Mouse (Mus musculus): ENCODE data around the gene Paqr7.
"Not testable (repeated sequence)": the region's sequence is repeated elsewhere in the genome, so short reads cannot be mapped to it uniquely, and the experiment has no call there.

The Paqr7 gene

DNA sequence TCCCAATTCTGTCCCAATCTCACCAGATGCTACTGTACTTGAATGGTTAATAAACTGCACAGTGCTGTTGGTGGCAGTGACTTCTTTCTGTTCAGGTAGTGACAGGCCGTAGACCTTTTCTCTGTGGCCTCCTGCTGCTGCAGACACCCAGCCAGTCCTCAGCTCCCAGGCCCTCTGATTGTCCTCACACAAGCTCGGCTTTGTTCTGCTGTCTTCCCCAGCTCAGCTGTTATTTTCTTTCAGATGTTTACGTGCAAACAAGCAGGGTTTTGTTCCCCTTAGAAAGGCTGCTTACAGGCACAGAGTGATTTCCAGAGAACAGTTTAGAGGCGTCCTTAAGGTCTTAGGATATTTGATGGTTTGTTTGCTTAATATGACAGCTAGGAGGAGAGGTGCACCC lies 22.7 kb upstream of the Paqr7 start:
- DNase-seq (ENCODE audit: low spot score): no peak

DNA sequence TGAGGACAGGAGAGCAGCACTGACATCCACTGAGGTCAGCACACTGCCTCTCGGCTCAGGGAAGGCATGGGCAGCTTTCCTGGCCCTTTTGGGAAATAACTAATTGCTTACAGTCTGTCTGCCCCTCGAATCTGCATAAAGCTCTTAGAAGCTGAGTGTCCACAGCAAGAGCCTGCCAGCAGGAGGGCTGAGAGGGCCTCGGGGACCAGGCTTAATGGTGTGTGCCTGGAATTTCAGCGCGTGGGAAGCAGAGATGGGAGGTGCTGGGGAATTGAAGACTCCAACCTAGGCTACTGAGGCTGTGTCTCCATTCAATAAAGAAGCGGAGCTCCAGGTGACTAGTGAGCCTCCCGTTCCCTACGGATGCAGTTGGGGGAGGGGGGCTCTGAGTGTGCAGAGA lies 22.3 kb upstream of the Paqr7 start:
- DNase-seq (ENCODE audit: low spot score): no peak

DNA sequence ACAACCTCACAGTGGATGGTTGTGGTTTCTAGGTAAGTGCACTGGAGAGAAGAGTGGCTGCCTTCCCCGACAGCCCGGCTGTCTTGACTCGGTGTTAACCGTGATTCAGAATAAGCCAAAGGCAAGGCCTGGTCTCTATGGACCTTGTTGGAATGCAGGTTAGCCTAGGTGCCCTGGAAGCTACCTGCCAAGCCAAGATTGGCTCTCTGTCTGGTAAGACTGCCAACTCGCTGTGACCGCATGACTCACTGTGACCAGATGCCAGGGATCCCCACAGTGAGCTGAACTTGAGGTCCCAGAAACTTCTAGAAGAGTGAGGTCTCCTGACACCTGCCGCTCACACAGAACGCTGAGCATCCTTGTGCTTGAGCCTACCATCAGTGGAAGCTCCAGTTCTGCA lies 19.6 kb upstream of the Paqr7 start:
- no peak for DNase-seq (ENCODE audit: low spot score)

DNA sequence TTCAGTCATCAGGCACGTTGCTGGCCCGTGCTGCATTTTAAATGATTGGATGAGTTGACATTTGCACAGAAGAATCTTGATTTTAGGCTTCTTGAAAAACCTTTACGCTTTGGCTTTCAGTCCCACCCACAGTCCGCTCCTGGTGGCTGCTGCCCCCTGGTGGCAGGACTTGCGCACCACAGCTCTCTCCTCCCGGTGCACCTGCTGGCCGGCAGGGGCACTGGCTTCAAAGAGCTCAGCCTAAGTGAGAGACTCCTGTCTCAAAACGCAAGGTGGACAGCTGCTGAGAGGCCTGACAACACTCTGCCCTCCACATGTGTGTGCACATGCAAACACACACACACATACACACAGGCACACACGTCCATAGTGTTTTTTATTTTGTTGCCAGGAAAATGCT lies 18.5 kb upstream of the Paqr7 start:
- peak; percentile 98 for DNase-seq (ENCODE audit: low spot score)

DNA sequence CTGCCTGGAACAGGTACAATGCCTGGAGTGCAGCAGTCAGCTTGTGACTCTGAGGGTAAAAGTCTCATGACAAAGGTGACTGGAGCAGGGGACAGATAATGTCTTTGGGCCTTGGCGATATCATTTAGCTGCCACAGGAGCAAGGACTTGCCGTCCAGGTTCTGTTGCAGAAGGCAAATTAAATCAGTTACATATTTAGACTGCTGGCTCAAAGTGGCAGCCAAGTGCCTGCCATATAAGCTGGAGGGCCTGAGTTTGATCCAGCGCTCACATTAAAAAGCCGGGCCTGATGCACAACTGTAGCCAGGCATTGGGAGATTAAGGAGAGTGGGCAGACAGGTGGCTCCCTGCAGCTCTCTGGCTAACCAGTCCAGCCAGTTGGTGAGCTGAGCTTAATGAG lies 16.7 kb upstream of the Paqr7 start:
- no peak for DNase-seq (ENCODE audit: low spot score)

DNA sequence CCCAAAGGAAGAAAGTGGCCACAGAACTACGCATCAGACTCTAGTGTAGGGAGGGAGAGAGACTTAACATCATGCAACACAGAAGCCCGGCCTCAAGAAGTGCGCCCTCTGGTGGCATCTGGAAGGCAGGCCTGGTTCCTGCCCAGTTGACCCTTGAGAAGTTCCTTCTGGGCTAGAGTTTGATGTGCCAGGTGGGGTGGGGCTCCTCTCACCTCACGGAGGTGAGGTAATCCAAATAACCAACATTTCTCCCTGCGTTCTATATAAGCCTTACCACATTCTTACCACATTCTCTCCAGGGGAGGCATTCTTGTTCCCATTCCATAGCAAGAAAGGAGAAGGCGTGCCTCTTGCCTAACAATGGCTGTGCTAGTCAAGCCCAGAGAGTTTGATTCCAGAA lies 15.6 kb upstream of the Paqr7 start:
- DNase-seq (ENCODE audit: low spot score): peak; percentile 65

DNA sequence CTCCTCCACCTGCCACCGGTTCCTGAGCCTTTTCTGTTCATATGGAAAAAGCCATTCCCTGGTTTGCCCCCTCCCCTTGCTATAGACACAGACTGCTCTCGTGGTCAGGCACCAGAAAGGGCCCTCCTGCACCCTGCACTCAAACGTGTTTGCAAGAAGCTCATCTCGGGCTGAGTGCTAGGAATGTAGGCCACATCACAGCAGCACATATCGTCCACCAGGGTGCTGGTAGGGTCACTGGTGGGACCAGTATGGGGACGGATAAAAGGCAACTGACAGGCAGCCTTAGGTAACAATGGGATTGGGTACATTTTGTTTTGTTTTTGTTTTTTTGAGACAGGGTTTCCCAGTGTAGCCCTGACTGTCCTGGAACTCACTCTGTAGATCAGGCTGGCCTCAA lies 15.2 kb upstream of the Paqr7 start:
- no peak for DNase-seq (ENCODE audit: low spot score)

DNA sequence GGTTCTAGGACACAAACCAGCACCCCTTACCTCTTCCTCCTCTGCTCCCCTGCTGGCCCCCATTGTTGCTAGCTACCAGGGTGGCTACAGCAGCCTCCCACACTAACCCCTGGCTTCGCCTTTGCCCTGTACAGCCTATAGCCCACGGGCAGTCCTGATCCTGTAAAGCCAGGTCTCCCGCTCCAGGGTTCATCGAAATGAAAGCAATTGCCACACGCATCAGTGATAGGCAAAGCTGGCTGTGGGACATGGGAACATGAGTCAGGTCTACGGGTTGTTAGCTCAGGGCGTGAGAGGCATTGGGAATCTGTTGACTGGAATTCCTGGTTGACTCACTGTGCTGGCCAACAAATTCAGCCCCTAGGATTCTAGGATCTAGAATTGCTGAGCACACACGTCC lies 14.1 kb upstream of the Paqr7 start:
- no peak for DNase-seq (ENCODE audit: low spot score)

DNA sequence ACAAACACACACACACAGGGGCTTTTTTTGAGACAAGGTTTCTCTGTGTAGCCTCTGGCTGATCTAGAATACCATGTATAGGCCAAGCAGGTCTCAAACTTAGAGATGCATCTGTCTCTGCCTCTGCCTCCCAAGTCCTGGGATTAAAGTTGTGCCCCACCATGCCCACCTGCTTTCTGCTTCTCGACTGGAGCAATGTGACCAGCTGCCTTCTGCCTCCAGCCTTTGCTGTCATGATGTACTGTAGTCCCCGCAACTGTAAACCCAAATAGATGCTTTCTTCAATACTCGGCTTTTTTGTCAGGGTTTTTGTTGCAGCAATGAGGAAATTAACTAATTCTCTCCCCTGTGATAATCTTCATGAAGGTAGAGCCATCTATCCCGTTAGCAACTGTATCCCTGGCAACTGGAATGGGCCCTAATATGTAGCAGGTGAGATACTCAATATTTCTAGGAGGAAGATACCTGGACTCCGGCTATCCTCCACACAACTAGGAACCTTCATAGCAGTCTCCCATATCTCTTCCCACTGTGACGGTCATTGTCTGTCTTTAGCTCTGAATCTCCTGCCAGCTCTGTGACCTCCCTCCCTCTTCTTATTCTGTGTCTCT lies 13.3 kb upstream of the Paqr7 start:
- DNase-seq (ENCODE audit: low spot score): no peak

DNA sequence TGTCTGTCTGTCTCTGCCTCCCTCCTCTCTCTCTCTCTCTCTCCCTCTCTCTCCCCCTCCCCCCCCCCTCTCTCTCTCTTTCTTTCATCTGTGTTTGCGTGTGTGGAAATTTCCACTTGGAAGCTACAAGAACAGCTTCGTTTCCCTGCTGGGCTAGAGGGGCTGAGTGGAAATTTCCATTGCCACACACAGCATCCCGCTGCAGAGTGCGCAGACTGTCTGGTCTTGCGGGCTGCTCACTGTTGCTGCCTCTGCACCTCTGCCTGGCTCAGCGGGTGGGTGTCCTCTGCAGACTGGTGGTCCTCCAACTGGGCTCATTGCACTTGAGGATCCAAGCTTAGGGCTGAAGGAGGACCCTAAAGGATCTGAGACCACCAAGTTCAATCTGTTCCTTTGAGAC lies 12.8 kb upstream of the Paqr7 start:
- DNase-seq (ENCODE audit: low spot score): no peak

DNA sequence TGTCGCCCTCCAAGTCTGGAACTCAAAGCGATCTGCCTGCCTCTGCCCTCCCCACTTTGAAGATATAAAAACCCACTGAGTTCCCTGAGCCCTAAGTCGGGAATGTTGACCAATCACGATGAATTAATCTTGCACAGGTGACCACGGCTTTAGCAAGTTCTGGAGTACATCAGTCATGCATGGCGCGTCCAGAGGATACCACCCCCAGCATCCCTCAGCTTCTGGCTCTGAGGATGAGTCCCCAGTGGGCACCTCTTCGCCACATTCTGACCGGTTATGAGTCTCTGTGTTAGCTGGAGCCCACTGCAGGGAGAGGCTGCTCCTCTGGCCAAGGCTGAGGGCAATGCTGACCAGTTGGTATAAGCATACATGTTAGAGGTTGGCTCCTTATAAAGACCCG lies 12.3 kb upstream of the Paqr7 start:
- DNase-seq (ENCODE audit: low spot score): no peak

DNA sequence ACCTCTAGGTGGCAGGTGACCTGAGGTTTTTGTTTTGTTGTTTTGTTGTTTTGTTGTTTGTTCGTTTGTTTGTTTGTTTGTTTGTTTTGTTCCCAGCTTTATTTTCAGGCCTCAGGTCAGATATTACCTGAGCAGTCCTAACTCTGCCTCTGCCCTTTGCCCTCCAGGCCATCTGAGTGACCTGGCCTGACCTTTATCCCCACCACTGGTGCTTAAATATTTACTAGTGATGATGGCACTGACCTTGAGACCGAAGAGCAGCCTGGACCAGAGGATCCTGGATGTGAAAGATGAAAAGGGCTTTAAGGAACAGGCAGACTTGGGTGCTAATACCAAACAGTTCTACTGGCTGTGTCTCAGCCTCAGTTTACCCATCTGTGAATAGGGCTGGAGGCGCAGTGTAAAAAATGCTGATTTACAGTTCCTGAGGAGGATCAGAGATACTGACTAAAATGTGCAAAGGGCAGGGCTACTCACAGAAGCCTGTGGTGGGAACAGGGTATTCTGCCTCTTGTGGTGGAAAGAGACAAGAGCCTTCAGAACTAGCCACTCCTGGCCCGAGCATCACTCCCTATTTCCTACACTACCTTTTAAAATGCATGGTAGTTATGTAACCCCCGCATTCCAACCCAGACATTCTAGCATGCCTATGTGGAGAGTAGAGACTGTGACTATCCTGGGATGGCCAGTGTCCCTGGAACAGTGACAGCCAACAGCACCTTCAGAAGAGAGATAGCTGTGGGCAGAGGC lies 11.2 kb upstream of the Paqr7 start:
- DNase-seq (ENCODE audit: low spot score): no peak

DNA sequence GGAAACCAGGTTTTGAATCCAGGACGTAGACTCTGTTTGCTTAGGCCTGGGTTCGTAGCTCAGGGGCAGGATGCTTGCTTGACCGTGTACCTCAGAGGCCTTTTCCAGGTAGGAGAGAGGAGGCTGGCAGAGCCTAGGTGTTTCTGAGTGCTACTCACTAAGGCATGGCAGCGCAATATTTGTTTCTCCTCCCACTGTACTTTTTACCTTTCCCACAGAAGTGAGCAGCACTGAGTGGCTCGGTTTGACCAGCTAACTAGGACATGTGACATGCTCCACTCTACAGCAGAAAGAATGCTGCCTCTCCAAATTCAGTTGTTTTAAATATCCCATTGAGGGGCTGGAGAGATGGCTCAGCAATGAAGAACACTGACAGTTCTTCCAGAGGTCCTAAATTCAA lies 8.3 kb upstream of the Paqr7 start:
- DNase-seq (ENCODE audit: low spot score): no peak

DNA sequence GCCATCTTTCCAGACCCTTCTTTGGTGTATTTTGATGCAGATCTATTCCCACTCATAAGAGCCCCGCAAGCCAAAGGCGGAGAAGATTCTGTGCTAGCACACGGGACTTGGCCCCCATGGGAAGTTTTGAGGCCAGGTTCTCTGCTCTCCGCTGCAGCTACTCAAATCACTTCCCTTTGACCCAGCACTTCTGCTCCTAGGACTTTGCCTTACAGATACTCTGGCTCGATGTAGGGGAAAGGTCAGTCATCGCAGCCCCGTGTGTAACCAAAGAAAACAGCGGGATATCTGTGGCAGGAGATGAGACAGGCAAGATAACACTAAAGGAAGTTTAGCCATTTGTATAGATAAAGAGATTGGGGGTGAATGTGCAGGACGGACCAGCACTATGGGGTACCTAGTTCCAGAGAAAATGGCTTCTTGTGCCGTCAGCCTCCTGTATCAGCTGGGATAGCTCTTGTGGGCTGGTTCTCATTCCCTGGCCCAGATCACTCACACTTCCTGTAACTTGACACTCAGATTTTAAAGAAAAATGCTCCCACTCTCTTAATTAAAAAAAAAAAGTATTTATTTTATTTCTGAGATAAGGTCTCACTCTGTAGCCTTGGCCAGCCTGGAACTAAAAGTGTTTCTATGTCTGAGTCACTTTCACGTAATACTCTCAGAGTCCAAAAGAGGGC lies 6.4 kb upstream of the Paqr7 start:
- no peak for DNase-seq (ENCODE audit: low spot score)

DNA sequence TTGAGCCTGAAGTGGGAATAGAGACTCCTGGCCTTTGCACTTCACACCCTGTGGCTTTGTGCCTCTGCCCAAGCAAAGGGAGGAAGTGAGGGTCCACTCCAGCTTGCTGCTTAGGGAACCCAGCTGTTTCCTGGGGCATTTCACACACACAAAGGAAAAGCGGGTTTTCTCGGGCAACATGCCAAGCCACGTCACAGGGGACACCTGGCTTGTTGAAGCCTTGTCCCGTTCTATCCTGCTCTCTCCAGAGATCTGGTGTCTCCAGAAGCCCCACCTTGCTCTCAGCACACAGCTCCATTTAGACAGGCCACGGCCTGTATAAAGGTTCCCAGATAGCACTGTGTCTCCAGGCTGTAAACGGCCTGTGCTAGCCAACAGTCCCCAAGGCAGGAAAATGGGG lies 4.8 kb upstream of the Paqr7 start:
- no peak for DNase-seq (ENCODE audit: low spot score)

DNA sequence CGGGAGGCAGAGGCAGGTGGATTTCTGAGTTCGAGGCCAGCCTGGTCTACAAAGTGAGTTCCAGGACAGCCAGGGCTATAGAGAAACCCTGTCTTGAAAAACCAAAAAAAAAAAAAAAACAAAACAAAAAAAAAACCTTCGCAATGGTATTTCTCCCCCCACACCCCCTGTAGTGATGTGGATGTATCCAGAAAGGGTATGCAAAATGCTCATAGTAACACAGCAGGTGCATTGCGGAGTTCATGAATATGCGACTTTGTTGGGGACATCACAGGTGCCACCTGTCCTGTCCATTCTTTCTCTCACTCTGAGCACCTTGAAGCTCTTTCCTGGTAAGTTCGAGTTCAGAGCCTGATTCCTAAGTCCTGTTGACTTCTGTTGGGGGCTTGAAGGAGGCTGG lies 2.3 kb upstream of the Paqr7 start:
- not testable (repeated sequence) for DNase-seq (ENCODE audit: low spot score)

DNA sequence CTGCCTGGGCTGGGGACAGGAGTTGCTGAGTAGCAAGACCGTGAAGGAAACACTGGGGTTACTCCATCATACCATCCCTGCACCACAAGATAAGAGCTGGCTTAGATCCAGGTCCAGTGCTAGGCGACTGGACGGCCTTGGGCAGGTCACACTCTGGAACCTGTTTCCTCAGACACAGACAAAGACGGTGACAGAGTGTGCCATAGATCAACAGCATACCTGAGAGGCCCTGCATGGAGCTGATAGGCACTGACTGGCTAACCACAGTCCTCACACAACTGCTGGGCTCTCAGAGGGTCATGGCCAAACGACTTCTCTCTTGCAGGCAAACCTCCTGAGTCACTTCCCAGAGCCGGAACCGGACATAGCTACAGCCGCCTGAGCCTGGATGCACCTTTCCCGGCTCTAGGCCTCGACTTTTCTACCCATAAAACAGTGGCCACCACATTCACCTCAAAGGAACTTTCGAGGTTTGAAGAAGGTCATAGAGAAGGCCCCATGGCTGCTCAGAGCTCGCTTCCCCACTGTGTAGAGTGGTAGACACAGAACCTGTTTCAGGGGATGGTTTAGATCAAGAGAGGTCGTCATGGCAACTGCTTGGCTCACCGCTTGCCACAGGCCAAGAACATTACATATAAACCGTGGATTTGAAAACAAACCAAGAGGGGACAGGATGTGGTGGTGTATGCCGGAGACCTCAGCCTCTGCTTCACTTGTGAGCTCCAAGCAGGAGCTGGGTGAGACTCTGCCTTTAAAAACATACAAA lies 1.5 kb upstream of the Paqr7 start:
- DNase-seq (ENCODE audit: low spot score): no peak

DNA sequence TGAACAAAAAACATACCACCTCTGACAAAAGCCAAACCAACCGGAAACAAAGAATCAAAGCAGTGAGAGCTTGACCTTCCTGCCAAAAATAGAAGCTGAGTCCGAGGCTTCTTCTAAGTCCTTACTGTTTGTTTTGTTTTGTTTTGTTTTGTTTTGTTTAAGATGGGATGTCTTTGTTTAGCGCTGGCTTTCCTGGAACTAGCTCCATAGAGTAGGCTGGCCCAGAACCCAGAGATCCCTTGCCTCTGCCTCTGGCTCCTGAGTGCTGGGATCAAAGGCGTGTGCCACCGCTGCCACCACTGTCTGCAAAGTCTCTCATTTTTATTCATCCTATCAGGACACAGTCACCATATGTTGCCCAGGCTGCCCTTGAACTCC lies 962 bp upstream of the Paqr7 start:
- DNase-seq (ENCODE audit: low spot score): no peak

DNA sequence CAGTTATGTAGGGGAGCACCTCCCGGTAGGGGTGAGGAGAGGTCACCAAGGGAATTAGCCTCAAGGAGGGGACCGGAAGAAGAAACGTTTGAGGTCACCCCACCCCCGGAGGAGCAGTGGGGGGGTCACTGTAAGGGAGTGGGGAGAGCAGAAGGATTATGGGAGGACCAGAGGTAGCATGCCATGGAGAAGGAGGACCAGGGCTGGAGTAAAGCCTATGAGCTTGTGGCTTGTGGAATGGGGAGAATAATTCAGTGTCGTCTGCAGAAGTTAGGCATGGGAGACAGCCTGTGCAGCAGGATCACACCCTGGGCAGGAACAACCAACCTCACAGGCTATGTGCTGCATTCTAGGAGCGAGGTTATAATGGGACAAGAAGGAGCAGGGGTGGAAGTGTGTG lies 726 bp downstream of the Paqr7 start:
- DNase-seq (ENCODE audit: low spot score): no peak

DNA sequence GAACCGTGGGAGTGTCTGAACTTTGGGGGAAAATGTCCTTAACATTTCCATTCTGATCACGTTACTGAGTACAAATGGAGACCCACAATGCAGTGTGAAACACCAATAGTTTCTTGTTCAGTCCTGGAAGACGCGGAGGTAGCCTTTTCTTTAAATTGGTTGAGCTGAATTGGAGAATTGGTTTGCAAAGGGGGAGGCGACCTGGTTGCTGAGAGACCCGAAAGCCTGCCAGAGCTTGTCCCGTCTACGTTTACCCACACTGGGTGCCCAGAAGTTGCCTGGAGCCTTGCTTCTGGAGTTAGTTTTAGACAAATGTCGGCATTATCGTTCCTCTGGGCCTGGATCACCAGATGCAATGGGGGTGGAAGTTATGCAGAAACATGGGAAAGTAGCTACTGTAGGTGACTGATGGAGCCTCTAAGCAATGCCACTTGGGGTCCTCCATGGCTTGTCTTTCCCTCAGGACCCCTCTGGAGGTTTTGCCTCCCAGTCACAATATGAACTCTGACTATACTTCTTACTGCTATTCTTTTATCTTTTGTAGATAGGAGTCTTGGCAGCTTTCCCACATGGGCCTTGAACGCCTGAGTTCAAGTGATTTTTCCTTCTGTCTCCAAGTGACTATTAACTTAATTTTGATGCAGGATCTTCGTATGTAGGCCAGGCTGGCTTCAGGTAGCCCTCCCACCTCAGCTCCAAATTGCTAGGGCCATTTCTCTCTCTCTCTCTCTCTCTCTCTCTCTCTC lies 1.7 kb downstream of the Paqr7 start:
- DNase-seq (ENCODE audit: low spot score): no peak

DNA sequence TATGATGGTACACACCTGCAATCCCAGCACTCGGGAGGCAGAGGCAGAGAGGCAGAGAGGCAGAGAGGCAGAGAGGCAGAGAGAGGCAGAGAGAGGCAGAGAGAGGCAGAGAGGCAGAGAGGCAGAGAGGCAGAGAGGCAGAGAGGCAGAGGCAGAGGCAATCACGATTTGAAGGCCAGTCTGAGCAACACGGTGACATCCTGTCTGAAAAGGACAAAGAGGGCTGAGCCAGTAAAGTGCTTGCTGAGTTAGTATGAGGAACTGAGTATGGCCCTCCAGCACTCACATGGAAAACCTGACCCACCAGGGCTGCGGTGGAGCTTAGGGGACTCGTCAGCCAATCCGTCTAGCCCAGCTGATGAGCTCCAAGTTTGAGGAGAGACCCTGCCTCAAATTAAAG lies 2.5 kb downstream of the Paqr7 start:
- not testable (repeated sequence) for DNase-seq (ENCODE audit: low spot score)

DNA sequence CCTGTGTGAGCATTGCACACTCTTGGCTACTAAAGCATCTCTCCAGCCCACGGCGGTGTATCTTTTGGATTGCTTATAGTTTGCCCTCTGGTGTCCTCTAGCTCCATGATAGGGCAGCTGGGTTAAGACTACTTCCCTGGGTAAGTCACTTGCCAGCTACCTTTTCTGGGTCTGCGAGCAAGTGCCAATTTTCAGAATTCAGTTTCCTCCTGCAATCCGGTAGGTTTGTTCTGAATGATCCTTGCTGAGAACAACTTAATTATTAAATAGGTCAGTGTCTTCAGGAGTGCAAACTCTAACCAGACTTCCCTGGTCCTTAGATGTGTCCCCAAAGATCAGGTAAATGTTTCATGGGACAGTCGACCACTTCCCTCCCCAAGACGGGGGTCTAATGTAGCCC lies 4.6 kb downstream of the Paqr7 start:
- DNase-seq (ENCODE audit: low spot score): no peak
